Mouse (Mus musculus) E14TG2a.4 (cell line): ENCODE results near the gene Sept12.

Experiments
- CTCF ChIP-seq: conservative IDR thresholded peaks from 2 replicates; pipeline ENCODE4 v1.5.1; 2014; ENCODE audit warnings: low read length
- POU5F1 ChIP-seq: IDR thresholded peaks from 2 replicates; pipeline ENCODE4 v1.6.1; 2014; ENCODE audit warnings: low read length, borderline replicate concordance

GRCm38 (mm10) chr16:4946155-4946554 is 51.5 kb downstream of the Sept12 start:
- TF ChIP-seq CTCF (no peak), POU5F1 (no peak)
